9 mouse cellular contexts compared by ENCODE assay signal in genomic region chr7:100908061-100908460, GRCm38 (mm10). TPM values are rescaled to one million over a fixed set of nuclear protein-coding genes. Genes with fewer than 3 reads are reported as not detected.
DNase-seq lines count a peak whose midpoint lies in the region; TF ChIP-seq lines count a peak whose summit lies in the region.
"Had no signal": no experiment of that assay in that cellular context is flagged by ENCODE, and none has a peak within 500 bp of the region (broad histone marks: within the 10 kb centered on the region; RNA-seq: fewer than 3 reads in every experiment).

No protein-coding gene starts in this region.

- H3K27ac ChIP-seq in embryonic fibroblast, embryonic 13.5 days (ENCODE audit: insufficient read depth, low read length) = peak overlapping the region; percentile 83

- TF ChIP-seq POLR2A in embryonic fibroblast, embryonic 13.5 days (IDR thresholded peaks at IDR 0.05; ENCODE audit: low read depth, low read length) = no peak

- peak; percentile 47 for DNase-seq in gastrocnemius, postnatal 14 days
- no peak for DNase-seq in gastrocnemius, postnatal 36 days
- peak; percentile 56 for DNase-seq in kidney, adult 9 months
- peak; percentile 47 for DNase-seq in lung, postnatal 25 days (ENCODE audit: low spot score)
- DNase-seq in adipocyte (ENCODE audit: low spot score) = no peak
- DNase-seq in layer of hippocampus, postnatal 10 days (ENCODE audit: low spot score in 2 of 2) = no peak
- DNase-seq in thymus, postnatal 10 days (ENCODE audit: low spot score in 2 of 2) = no peak

- intact Hi-C loops in gastrocnemius, postnatal 14 days (cut with DNase I; ENCODE audit: low total_unique reads) = no loop called here
- intact Hi-C loops in gastrocnemius, postnatal 36 days (cut with DNase I) = loop anchor here (1.0 to 10.0 kb wide), 2 partner anchors 24 to 147 kb away; partner anchors contain the start of gene Arhgef17

- H3K4me3 ChIP-seq in embryonic fibroblast, embryonic 13.5 days (ENCODE audit: insufficient read depth, low read length) = no peak overlapping the region
- H3K4me3 ChIP-seq: megakaryocyte, embryonic 14.5 days had no signal

- no peak for TF ChIP-seq CTCF in embryonic fibroblast, embryonic 13.5 days (IDR thresholded peaks at IDR 0.05; ENCODE audit: borderline replicate concordance, insufficient read depth, low read length)

- peaks cover 18% of the 10 kb centered on the region; the same call in 1 of the 2 replicates for H3K4me1 ChIP-seq in embryonic fibroblast, embryonic 13.5 days (ENCODE audit: control insufficient read depth, insufficient read depth, low read length)

RNA-seq across cellular contexts. Expression of gene Arhgef17, which starts 23.8 kb away (rescaled TPM):
- 10 to 100 TPM; 21.9 to 25.7 TPM for total RNA-seq in gastrocnemius, postnatal 14 days (2021)
- total RNA-seq in gastrocnemius, postnatal 36 days (2021) = 10 to 100 TPM; 19.3 to 19.6 TPM
- 43.1 and 54.8 TPM in 2 replicates for polyA plus RNA-seq in embryonic fibroblast, embryonic 13.5 days (2011; ENCODE audit: insufficient read length, low read depth, missing spikeins)
- total RNA-seq in layer of hippocampus, postnatal 10 days (2021) = 10 to 100 TPM; 76.5 to 81.6 TPM

RNA-seq across cellular contexts. Expression of gene Relt, which starts 44.8 kb away (rescaled TPM):
- 10 to 100 TPM in 1 of 2 experiments, 1 to 10 TPM in 1; 5.4 to 16.3 TPM for total RNA-seq in gastrocnemius, postnatal 14 days (2021)
- 10 to 100 TPM in 1 of 2 experiments, 1 to 10 TPM in 1; 5.3 to 12.2 TPM for total RNA-seq in gastrocnemius, postnatal 36 days (2021)
- 4.6 and 7.4 TPM in 2 replicates for polyA plus RNA-seq in embryonic fibroblast, embryonic 13.5 days (2011; ENCODE audit: insufficient read length, low read depth, missing spikeins)
- total RNA-seq in layer of hippocampus, postnatal 10 days (2021) = 1 to 10 TPM; 8.1 to 9.7 TPM

Comparison
In these comparisons a context has a peak if more than half of its experiments do, and no peak if none do; other contexts are left out.
1. DNase-seq: peak in gastrocnemius, postnatal 14 days (single experiment), kidney, adult 9 months (single experiment) and lung, postnatal 25 days (single experiment); none in gastrocnemius, postnatal 36 days (0 of 2), adipocyte (single experiment), layer of hippocampus, postnatal 10 days (0 of 2) and thymus, postnatal 10 days (0 of 2).